Mouse (Mus musculus): ENCODE results near the gene Basp1. TPM values are rescaled to one million over a fixed set of nuclear protein-coding genes. Genes with fewer than 3 reads are reported as not detected.

Gene Basp1
- total and polyA plus RNA-seq, 2 experiments from 2014 or later: 513 to 1,218 TPM

DNA sequence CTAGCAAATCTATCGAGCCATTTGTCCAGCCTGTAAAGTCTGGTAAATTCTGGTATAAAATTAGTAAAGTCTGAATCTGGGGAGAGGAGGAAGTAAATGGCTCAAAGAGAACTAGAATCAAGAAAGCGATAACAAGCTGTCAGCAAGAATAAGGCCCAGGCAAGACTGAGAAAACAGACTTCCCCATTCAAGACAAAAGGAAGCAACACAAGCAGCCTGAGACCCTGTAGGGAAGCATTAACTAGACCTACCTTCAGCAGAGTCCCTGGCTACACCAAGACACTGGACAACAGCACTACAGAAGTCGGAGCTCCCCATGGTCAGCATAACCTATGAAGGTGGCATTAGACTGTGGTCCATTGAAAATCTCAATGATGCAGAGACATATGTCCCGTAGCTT is 91.9 kb downstream of the Basp1 start:
- H3K9ac ChIP-seq: no peak overlapping the region
- ATAC-seq: no peak
- H3K4me1 ChIP-seq (ENCODE audit: insufficient read depth): no peaks in the 10 kb centered on the region
- H3K4me3 ChIP-seq (ENCODE audit: low read depth, low read length): no peak overlapping the region
- no peak overlapping the region for H3K27ac ChIP-seq (ENCODE audit: low read depth, low read length)
- H3K27me3 ChIP-seq (ENCODE audit: insufficient read depth, low read length): no peaks in the 10 kb centered on the region
- no peak for TF ChIP-seq CTCF (IDR thresholded peaks at IDR 0.05; ENCODE audit: low read depth)
- no peak overlapping the region for H3K4me2 ChIP-seq (ENCODE audit: low read depth)
- no peaks in the 10 kb centered on the region for H3K36me3 ChIP-seq (ENCODE audit: insufficient read depth)
- 88% methylated on average over 4 of the region's 4 CpGs for WGBS
- no peak for DNase-seq
- no peaks in the 10 kb centered on the region for H3K9me3 ChIP-seq (ENCODE audit: low read length)

DNA sequence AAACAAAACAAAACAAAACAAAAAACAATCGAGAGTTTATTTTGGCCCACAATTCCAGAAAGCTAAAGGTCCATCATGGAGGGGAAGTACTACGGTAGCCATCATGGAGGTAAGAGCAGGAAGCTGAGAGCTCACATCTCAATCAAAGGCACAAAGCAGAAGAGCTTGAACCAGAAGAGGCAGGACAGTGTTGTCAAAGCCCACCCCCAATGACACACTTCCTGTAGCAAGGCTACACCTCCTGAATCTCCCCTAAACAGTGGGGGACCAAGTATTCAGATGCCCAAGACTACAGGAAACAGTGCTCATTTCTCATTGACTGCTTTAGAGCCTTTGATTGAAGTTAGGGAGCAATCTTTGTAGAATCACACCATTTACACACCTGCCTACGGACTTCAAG is 99.1 kb downstream of the Basp1 start:
- Histone ChIP-seq H3K4me2 (ENCODE audit: low read depth) (no peak overlapping the region), H3K4me3 (ENCODE audit: low read depth, low read length) (no peak overlapping the region), H3K27ac (ENCODE audit: low read depth, low read length) (no peak overlapping the region), H3K27me3 (ENCODE audit: insufficient read depth, low read length) (no peaks in the 10 kb centered on the region), H3K4me1 (ENCODE audit: insufficient read depth) (no peaks in the 10 kb centered on the region), H3K9me3 (ENCODE audit: low read length) (no peaks in the 10 kb centered on the region), H3K9ac (no peak overlapping the region), H3K36me3 (ENCODE audit: insufficient read depth) (no peaks in the 10 kb centered on the region)
- DNase-seq (no peak), ATAC-seq (no peak)
- no peak for TF ChIP-seq CTCF (IDR thresholded peaks at IDR 0.05; ENCODE audit: low read depth)
- 92% methylated on average over 3 of the region's 3 CpGs for WGBS

Other genes starting within 250 kb of the Basp1 start
- gene Myo10, start 208.8 kb upstream of the Basp1 start, total RNA-seq (2014; rRNA removed): 17.2 and 24.2 TPM in 2 replicates
- 11.3 and 22.3 TPM in 2 replicates for gene Myo10, start 208.8 kb upstream of the Basp1 start, polyA plus RNA-seq (2015; fragmentation: Nextera tagmentation; extraction: Ambion mirVana)